Mouse (Mus musculus) heart, adult 2 months (tissue): ENCODE measurements around the gene Tle3. TPM values are rescaled to one million over a fixed set of nuclear protein-coding genes. Genes with fewer than 3 reads are reported as not detected.

Experiments
- DNase-seq, 2 experiments: peaks; one replicate each; pipeline ENCODE4 v3.0.0; 2021
- H3K27ac ChIP-seq: fragments of 200-600 bp; 2 replicates; pipeline ENCODE4 v1.8.1; 2022
- H3K27me3 ChIP-seq: fragments of 200-500 bp; 2 replicates; pipeline ENCODE4 v1.6.1; 2012; ENCODE audit warnings: mild to moderate bottlenecking, low read length, inconsistent platforms, mixed read lengths; ENCODE audit not compliant: control insufficient read depth, insufficient read depth
- H3K36me3 ChIP-seq: fragments of 200-500 bp; 2 replicates; pipeline ENCODE4 v1.6.1; 2012; ENCODE audit warnings: low read length, inconsistent platforms; ENCODE audit not compliant: control insufficient read depth, insufficient read depth
- H3K4me1 ChIP-seq: fragments of 200-500 bp; 2 replicates; pipeline ENCODE4 v1.6.1; 2011; ENCODE audit warnings: low read length; ENCODE audit not compliant: control insufficient read depth, insufficient read depth
- H3K4me3 ChIP-seq: fragments of 200-600 bp; 2 replicates; pipeline ENCODE4 v1.8.1; 2022
- H3K79me2 ChIP-seq: fragments of 200-500 bp; replicated peaks from 2 replicates; pipeline ENCODE4 v1.6.1; 2012; ENCODE audit warnings: mild to moderate bottlenecking, inconsistent platforms, low read length, moderate library complexity, mixed read lengths; ENCODE audit not compliant: control insufficient read depth, insufficient read depth
- H3K9ac ChIP-seq: fragments of 200-500 bp; 2 replicates; pipeline ENCODE4 v1.6.1; 2012; ENCODE audit warnings: low read depth, mild to moderate bottlenecking, control low read depth, inconsistent platforms, low read length, mixed read lengths
- CTCF ChIP-seq: fragments of 200-600 bp; IDR thresholded peaks from 2 replicates; pipeline ENCODE4 v1.8.1; 2022; ENCODE audit warnings: antibody characterized with exemption, mild to moderate bottlenecking, moderate library complexity
- EP300 ChIP-seq: fragments of 200-500 bp; IDR thresholded peaks from 2 replicates; pipeline ENCODE4 v1.6.1; 2011; ENCODE audit warnings: low read depth, low read length, control low read depth; ENCODE audit not compliant: insufficient read depth
- POLR2A ChIP-seq: fragments of 200-500 bp; IDR thresholded peaks from 2 replicates; pipeline ENCODE4 v1.6.1; 2011; ENCODE audit warnings: mild to moderate bottlenecking, low read depth, low read length, control low read depth; ENCODE audit not compliant: insufficient read depth
- WGBS: fragments of 180-500 bp; shearing (Covaris S2); methylation state at CpG from one replicate; pipeline ENCODE4 v1.1.7; 2018; 5-methylcytosine and 5-hydroxymethylcytosine counted together
- intact Hi-C: fragments of 180-260 bp; cut with DNase I; formaldehyde crosslinking; loops from one replicate; pipeline ENCODE4 v1.15.1; 2025
- polyA plus RNA-seq: library from polyadenylated mRNA; depleted of rRNA; stranded (reverse); fragments of >200 nt; gene quantifications from 2 replicates; pipeline ENCODE4 v1.2.3, GENCODE M21; 2012
- total RNA-seq, 2 experiments: library from RNA; stranded (reverse); gene quantifications; 2 replicates each; pipeline ENCODE4 v1.2.3; 2021

Gene Tle3
- total and polyA plus RNA-seq, 3 experiments: 16.5 to 16.8 (median 16.6) TPM

DNA sequence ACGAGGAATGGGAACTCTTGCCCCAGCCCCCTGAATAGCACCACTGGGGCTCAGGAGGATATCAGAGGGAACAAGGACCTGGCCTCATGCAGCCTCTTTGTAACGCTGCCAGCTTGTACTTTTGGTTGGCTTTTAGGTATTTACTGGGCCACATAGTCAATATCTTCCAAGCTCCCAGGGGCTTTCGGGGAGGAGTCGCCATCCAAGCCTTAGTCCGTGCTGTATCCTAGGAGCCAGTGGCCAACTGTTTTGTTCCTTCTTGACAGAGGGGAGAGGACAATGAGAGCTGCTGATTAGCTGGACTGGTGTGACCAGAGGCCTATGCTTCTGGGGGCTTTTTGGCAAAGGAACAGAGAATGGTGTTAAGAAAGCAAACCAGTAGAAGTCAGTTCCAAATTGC lies 30.6 kb downstream of the Tle3 start:
- H3K27me3 ChIP-seq: no peaks in the 10 kb centered on the region
- no peaks in the 10 kb centered on the region for H3K36me3 ChIP-seq
- 87% methylated on average over 5 of the region's 5 CpGs for WGBS
- no peak overlapping the region for H3K27ac ChIP-seq
- H3K4me3 ChIP-seq: no peak overlapping the region
- no peaks in the 10 kb centered on the region for H3K79me2 ChIP-seq
- intact Hi-C loops: no loop called here
- no peak overlapping the region for H3K9ac ChIP-seq
- DNase-seq: no peak
- TF ChIP-seq CTCF (no peak), POLR2A (no peak), EP300 (no peak)
- H3K4me1 ChIP-seq: 0 out of 2 replicates have a peak, but pooled peaks cover 2% of the 10 kb centered on the region

DNA sequence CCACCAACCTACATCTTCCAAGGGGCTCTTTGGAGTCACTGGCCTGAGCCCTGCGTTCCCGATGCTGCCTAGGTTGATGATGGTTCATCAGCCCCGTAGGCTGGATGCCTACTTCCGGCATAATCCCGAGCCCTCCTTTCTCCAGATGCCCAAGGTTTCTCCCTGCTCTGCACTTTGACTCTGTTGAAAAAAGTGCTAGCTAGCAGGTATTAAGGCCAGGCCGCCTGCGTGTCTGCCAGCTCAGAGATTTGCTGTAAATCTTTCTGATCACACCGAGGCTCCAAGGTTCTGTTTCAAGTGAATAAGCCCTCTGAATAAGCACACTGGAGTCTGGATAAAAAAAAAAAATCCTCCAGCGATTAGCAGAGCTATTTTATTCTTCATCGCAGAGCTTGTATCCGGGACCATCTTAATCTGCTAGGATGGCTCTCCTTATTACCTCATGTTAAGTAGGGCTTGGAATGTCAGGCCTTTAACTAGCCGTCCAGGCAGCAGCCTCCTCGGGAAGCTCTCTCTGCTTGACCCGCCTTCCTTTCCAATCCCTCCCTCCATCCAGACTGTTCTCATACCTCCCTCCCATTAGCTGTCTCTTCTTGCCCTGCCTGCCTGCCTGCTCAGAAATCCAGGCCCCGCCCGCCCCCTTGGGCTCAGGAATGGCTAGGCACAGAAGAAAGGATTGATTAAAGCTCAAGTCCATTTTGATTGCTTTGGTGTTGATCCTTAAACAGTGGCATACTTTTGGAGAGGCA lies 31.9 kb downstream of the Tle3 start:
- intact Hi-C loops: loop anchor here (2.0 kb wide), 1 partner anchor 29 kb away; no protein-coding TSS in a partner anchor
- TF ChIP-seq POLR2A: no peak
- TF ChIP-seq EP300: no peak
- TF ChIP-seq CTCF: no peak
- DNase-seq: no peak
- H3K79me2 ChIP-seq: no peaks in the 10 kb centered on the region
- H3K27ac ChIP-seq: no peak overlapping the region
- H3K36me3 ChIP-seq: no peaks in the 10 kb centered on the region
- no peak overlapping the region for H3K4me3 ChIP-seq
- H3K4me1 ChIP-seq: 0 out of 2 replicates have a peak, but pooled peaks cover 2% of the 10 kb centered on the region
- no peaks in the 10 kb centered on the region for H3K27me3 ChIP-seq
- WGBS: 88% methylated on average over 16 of the region's 16 CpGs
- no peak overlapping the region for H3K9ac ChIP-seq

DNA sequence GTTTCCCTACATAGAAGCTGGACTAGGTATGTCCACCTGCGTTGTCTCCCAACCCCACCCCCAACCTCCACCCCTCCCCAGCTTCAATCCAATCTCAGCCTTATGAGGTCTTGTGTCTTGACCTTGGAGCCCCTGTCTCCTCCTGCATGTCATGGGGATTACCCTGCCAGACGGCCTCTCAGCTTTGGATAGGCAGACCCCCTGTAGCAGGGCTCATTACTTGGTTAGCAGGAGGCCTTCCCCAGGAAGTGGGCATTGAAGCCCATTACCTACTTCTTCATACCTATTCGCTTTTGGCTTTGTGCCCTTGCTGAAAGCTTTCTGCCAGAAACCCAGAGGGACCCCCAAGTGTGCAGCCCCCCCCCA lies 32.4 kb downstream of the Tle3 start:
- Histone ChIP-seq H3K4me1 (0 out of 2 replicates have a peak, but pooled peaks cover 2% of the 10 kb centered on the region), H3K27ac (no peak overlapping the region), H3K27me3 (no peaks in the 10 kb centered on the region), H3K36me3 (no peaks in the 10 kb centered on the region), H3K79me2 (no peaks in the 10 kb centered on the region), H3K4me3 (no peak overlapping the region), H3K9ac (no peak overlapping the region)
- DNase-seq: no peak
- intact Hi-C loops: loop anchor here (2.0 kb wide), 1 partner anchor 30 kb away; no protein-coding TSS in a partner anchor
- TF ChIP-seq POLR2A (no peak), EP300 (no peak)
- WGBS: 82% methylated on average over 3 of the region's 3 CpGs

DNA sequence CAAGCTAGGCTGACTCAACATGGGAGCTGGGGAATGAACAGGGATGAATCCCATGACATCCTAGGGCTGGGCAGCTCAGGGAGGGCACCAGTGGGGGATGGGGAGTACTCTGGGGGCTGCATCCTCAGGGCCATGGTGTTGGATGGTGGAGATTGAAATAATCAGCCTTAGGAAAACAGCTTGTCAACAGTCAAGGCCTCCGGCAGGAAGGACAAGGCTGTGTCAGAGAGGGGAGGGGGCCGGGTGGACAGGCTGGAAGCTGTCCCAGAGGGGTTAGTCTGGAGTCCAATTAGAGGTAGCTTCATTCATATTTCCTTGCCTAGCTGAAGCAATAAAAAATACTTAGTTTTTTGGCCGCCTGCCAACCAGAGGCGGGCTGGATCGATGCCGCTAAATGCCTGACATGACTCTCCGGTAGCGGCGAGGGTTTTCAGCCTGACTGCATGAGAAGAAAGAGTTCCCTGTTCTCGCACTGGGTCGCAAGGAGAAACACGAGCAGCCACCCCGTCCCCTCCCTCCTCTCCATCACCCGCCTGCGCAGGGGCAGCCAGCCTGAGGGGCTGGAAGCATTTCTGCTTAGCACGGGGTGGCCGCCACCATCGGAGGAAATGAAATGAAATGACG lies 32.9 kb downstream of the Tle3 start:
- H3K79me2 ChIP-seq: no peaks in the 10 kb centered on the region
- no peak overlapping the region for H3K9ac ChIP-seq
- H3K27me3 ChIP-seq: no peaks in the 10 kb centered on the region
- peak; percentile 76 to 78 for DNase-seq
- WGBS: 29% methylated on average over 19 of the region's 19 CpGs
- 0 out of 2 replicates have a peak, but pooled peaks cover 2% of the 10 kb centered on the region for H3K4me1 ChIP-seq
- no peak overlapping the region for H3K4me3 ChIP-seq
- intact Hi-C loops: loop anchor here (2.0 kb wide), 1 partner anchor 30 kb away; no protein-coding TSS in a partner anchor
- no peak overlapping the region for H3K27ac ChIP-seq
- TF ChIP-seq POLR2A (no peak), EP300 (no peak), CTCF (no peak)
- no peaks in the 10 kb centered on the region for H3K36me3 ChIP-seq

DNA sequence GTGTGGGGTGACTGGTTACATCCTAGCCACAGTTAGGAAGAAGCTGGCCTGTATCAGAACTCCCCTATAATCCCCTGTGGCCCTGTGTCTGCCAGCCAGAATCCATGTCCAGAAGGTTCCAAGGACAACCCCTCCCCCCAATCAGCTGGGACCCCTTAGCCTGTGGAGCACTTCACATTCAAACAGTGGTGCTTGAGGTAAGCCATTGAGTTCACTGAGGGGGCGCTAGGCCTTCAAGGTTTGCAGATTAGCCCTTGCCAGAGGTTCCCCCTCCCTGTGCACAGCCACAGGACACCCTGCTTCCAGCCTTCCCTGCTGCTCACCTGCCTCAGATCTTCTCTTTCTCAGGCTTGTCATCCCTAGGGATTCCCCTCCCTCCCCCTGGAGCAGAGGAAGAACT lies 34.2 kb downstream of the Tle3 start:
- Histone ChIP-seq H3K36me3 (no peaks in the 10 kb centered on the region), H3K79me2 (no peaks in the 10 kb centered on the region), H3K27me3 (no peaks in the 10 kb centered on the region), H3K9ac (no peak overlapping the region), H3K4me1 (0 out of 2 replicates have a peak, but pooled peaks cover 2% of the 10 kb centered on the region), H3K27ac (no peak overlapping the region), H3K4me3 (no peak overlapping the region)
- TF ChIP-seq CTCF (no peak), POLR2A (no peak), EP300 (no peak)
- intact Hi-C loops: no loop called here
- 85% methylated on average over 1 of the region's 1 CpGs for WGBS
- DNase-seq: no peak

DNA sequence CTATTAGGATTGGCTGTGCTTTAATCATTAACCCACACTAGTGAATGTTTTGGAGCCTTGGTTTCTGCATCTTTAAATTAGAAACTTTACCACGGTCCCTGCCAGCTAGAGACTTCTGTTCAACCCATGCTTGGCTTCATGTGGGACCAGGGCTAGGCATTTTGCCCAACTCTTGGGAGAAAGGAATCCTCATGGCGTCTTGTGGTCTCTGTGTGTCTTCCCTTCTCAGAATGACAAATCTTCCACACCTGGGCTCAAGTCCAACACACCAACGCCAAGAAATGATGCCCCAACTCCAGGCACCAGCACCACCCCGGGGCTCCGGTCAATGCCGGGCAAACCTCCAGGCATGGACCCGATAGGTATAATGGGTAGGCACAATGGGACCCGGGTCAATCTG lies 36.9 kb downstream of the Tle3 start:
- no peak overlapping the region for H3K9ac ChIP-seq
- intact Hi-C loops: no loop called here
- H3K27me3 ChIP-seq: no peaks in the 10 kb centered on the region
- DNase-seq: no peak
- WGBS: 93% methylated on average over 8 of the region's 8 CpGs
- no peak for TF ChIP-seq POLR2A
- TF ChIP-seq EP300: no peak
- no peak for TF ChIP-seq CTCF
- H3K36me3 ChIP-seq: no peaks in the 10 kb centered on the region
- 0 out of 2 replicates have a peak, but pooled peaks cover 2% of the 10 kb centered on the region for H3K4me1 ChIP-seq
- no peak overlapping the region for H3K4me3 ChIP-seq
- no peak overlapping the region for H3K27ac ChIP-seq
- no peaks in the 10 kb centered on the region for H3K79me2 ChIP-seq
